Mouse (Mus musculus) gastrocnemius, adult 8-10 months (tissue): ENCODE data around the gene C1qtnf1. TPM values are rescaled to one million over a fixed set of nuclear protein-coding genes. Genes with fewer than 3 reads are reported as not detected.
"Not testable (repeated sequence)": the region's sequence is repeated elsewhere in the genome, so short reads cannot be mapped to it uniquely, and the experiment has no call there.

Experiments used
- DNase-seq, 2 experiments: peaks; one replicate each; pipeline ENCODE4 v3.0.0; 2022; ENCODE audit warnings: low spot score in 2 of 2
- total RNA-seq, 4 experiments: library from RNA; stranded (reverse); gene quantifications; 2 replicates each; pipeline ENCODE4 v1.2.4; 2022

C1qtnf1 gene
- 1 to 10 TPM; 4.0 to 8.9 (median 6.3) TPM for total RNA-seq

DNA sequence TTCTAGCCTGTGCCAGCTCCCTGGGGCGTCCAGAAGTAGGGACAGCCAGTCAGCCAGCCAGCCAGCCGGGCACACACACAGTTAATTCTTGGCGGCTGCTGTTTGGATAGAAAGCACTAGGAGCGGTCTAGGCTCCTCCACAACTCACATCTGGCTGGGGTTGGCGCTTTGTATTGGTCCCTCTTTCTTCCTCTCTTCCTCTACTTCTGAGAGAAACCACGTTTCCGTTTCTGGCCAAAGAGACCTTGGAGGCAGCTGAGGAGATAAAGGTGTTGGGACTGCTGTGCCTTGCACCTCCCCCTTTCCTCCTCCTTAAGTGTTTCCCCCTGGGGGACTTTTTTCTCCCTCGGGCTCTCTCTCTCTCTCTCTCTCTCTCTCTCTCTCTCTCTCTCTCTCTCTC, at the start of gene C1qtnf1:
Gene C1qtnf1, plus strand, starts transcription at position 218 of the 400 bp plus-strand sequence.
- peak in 1 of 2 experiments; percentile 40 for DNase-seq

DNA sequence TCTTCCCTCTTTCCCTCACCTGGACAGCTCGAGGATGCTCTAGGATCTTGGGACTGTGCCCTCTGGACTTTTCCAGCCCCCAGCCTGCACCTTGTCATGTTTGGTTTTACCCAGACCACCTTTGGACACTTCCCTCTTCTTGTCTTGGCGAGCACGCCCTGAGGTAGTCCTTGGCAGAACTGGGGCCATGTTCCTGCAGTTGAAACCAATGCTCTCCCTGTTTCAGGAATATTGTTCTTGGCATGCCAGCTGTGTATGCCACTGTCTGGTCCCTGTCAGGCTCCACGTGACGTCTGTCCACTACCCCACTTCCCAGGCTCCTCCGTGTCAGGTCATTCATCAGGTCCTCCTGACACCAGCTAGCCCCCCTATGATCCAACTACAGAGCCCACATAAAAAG, 49.3 kb upstream of the C1qtnf1 start:
- DNase-seq, result no peak

DNA sequence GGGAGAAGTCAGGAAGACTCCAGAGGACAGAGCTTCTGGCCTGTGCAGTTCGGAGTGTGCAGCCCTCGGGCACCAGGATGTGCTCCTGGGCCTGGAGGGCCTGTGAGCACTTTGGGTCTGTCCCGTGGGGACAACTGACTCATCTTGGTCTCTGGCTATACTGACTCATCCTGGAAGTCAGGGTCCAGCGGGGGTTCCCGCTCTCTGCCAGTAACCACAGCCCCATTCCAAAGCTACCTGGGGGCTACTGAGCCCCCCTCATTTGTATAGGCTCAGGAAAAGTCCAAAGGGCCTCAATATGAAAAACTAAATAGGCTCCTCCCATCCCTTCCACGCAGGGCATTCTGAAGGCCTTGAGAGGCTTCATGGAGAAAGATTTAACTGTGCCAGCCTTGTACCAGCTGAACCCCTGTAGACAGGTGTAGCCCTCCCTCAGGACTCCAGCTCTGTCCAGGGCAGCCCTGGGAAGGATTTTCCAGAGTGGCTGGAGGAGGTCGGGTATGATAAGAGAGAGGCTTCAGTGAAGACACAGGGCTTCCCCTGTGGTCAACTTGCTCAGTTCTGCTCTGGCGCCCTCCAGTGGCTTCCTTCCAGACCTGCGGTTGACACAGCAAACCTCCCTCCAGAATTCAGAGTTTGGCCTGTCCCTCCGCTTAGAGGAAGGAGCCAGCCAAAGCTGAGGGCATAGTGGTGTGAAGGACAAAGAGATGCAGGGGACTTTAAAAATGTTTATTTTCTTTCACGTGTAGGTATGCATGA, 48.6 kb upstream of the C1qtnf1 start:
- peak; percentile 72 to 74 for DNase-seq

DNA sequence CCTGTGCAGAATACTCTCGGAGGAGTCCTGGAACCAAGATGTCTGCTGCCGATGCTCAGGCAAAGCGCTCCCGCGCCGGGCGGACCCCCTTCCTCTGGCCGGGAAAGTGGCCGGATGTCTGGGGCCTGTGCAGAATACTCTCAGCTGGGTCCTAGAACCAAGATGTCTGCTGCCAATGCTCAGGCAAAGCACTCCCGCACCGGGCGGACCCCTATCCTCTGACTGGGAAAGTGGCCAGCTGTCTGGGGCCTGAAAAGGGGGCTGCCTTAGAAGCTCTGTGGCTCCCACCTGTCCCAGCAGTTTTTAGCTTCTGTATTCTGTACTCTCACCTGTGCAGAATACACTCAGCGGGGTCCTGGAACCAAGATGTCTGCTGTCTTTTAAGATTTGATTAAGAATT, 40.2 kb upstream of the C1qtnf1 start:
- DNase-seq, result not testable (repeated sequence)

DNA sequence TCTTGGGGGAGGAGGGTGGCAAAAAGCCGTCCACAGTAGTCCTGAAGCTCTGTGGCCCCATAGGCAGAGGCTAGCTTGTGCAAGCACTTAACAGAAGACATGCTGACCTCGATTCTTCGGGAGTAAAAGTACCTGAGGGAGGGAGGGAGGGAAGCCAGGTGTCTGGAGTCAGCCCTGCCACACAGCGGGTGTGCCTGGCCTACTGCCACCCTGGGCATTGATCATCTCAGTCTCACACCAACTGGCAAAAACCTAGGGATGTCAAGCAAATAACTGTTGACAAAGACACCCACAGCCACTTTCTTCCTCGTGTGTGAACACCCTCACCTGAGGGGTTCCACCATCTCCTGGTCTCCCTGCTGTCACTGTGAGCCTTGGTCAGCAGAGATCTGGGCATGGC, 34.0 kb upstream of the C1qtnf1 start:
- no peak for DNase-seq

DNA sequence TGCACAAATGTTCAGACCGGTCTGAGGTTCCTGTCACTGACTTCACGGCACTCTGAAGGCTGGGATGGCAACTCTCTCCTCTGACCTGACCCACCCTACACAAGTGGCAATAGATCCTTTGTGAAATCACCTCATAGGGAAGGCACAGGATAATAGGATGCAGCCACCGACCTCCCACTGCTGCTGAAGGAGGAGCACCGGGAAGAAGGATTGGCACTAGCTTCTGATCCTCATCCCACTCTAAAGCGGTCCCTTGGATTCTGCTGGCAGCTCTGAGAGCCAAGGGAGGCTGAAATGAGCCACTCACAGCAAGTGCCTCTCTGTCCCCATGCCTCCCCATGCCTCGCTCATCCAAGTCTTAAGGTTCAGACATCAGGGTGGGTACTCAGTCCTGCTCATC, 33.5 kb upstream of the C1qtnf1 start:
- no peak for DNase-seq

DNA sequence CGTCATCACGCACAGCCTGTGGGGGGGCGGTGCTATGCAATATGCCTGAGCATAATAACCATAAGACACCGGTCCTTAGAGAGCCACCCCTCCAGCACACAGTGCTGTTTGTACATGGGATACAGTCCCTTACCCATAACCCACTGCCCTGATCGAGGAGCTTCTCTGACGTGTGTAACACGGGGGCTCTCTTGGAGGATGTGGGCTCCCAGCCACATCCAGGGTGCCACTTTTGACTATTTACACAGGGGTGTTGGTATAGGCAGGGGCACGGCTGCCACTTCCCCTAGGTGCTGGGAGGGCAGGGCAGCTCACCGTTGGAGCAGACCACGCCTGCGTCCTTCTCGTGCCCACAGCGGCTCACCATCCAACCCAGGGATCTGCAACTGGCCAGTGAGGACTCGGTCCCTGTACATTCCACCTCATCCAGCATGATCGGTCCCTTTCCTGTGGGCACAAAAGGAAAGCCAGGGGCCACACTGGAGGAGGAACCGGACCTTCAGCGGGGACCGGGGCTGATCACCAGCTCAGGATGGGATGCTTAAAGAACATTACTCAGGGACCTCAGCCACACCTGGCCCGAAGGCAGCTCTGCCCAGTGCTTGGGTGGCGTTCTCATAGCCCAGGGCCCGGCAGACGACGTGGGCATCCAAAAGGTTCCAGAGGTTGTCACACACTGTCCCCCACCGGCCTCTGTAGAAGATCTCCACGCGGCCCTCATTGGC, 30.0 kb upstream of the C1qtnf1 start:
- DNase-seq, result no peak

DNA sequence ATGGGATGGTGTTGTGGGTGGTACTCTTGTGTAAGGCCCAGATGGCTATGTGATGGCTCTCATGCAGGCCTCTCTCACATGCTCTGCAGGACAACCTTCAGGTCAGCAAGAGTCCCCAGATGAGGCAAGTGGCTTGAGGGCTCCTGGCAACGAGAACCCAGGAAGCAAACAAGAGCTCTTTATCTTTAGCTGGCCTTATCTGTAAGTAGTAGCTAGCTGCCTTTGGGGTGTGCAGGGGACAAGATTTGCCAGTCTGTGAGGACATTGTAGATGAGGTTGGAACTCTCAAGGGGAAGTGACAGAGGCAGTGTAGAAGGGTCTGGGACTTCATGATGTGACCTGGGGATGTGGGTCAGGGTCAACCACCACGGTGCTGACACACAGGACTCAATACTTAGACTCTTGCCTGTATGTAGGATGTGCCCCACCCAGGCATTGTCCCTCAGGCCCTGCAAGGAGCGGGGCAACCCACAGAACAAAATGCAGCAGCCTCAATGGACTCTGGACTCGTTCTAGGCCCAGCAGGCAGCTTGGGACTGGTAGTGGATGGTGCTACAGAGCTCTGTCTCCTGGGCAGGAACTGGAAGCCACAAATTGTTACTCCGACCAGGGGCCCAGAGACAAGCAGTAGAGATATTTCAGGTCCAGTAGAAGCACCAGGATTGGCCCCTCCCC, 28.0 kb upstream of the C1qtnf1 start:
- DNase-seq, result no peak

DNA sequence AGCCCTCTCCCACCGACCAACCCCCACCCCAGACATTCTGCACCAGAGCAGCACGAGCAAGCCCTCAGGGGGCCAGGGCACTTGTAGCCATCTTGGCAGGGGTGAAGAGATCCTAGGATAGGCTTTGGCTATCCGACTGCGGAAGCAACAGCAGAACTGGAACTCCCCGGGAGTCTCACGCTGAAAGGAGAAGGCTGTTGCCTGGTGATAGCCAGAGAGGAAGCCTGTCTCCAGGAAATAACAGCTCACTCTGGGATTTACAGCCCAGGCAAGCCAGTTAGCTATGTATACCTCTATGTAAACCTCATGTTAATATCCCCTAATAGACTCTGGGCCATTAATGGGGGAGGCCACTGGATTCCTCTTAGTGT, 27.5 kb upstream of the C1qtnf1 start:
- no peak for DNase-seq

DNA sequence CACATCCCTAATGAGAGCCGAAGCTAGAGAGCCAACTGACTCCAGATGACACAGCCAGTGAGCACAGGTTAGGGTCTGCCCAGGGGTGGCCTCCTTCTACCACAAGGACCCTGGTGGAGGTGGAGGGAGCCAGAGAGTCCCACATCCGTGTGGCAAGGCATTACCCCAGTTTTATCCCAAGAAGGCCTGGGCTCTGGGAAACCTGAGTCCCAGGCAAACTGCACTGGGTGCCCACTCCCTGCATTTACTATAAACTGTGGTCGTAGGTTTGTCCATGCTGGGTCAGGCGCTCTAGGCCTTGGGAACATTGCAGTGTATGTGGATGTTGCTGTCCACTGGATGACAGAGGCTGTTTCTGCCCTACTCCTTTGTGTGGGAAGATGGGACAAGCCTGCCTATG, 26.8 kb upstream of the C1qtnf1 start:
- no peak for DNase-seq

DNA sequence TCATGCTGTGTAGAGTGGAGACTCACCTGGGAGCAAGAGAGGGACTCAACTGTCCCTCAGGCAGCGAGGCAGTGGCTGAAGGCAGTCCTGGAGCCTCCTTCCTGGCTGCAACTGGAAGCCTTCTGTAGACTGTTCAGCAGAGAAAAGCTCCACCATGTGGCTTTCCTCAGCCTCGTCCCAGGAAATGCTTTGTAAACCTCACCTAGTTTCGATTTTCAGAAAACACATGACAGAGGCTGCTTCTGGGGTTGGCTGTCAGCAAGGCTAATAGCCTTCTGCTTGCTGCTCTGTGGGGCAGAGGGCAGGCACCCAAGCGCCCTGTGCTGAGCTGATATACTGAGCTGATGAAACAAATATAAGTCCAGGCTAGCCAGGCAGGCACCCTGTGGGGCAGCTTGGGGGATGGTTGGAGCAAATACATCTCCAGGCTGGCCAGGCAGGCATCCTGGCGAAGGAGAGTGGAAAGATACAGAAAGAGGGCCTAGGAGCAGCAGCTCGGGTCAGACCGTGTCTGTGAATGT, 26.2 kb upstream of the C1qtnf1 start, which contains the start of gene Lgals3bp:
Gene Lgals3bp, minus strand, starts transcription at position 333 of the 521 bp plus-strand sequence.
- DNase-seq, result peak; percentile 37 to 66

DNA sequence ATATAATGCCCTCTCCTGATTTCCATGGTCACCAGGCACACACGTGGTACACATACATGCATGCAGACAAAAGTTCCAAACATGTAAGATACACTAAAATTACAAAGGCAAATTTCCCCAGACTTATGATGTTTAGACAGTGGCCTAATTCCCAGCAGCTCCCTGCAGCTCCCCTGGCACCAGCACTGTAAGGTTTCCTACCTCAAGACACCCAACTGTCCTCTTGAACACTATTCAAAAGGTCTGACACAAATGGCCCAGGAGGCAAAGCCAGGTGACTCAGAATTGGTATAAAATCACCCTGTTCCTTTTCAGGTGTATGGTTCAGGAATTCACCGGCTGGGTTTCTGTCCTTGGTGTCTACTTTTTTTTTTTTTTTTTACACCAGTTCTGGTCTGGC, 24.8 kb upstream of the C1qtnf1 start:
- DNase-seq, result no peak

DNA sequence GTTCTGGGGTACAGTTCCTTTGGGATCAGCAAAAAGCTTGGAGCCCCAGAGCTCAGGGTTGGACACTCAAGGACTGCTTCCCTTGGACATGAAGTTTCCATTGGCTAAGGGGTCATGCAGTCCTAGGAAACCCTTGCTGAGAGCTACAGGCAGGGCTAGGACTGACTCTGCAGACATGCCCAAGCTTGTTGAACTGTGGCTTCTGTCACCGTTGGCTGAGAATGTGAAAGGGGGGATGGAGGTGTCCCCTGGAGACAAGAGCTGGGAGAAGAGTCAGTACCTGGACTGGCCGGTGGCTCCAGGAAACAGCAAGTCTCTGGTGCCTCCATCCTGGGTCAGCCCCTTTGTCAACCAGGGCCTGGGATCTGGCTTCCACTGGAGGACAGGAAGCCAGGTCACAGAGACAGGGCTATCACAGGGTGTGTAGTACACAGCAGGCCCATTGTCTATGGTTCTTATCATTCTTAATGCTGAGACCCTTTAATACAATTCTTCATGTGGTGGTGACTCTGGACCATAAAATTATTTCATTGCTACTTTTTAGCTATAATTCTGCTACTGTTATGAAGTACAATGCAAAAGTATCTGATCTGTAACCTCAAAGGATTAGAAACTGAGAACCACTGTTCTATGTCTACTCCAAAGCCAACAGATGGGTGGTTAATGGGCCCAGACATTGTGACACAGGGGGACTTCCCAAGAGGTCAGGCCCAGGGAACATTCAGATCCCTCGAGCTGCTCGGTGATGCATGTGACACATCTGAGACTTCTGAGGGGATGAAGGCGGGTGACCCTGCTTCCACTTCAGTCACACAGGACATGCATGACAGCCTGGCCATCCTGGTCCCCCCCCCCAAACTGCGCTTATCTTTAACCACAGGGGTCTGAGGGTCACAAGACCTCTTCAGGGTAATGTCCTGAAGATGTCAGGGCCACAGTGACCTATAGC, 23.8 kb upstream of the C1qtnf1 start:
- DNase-seq, result no peak

DNA sequence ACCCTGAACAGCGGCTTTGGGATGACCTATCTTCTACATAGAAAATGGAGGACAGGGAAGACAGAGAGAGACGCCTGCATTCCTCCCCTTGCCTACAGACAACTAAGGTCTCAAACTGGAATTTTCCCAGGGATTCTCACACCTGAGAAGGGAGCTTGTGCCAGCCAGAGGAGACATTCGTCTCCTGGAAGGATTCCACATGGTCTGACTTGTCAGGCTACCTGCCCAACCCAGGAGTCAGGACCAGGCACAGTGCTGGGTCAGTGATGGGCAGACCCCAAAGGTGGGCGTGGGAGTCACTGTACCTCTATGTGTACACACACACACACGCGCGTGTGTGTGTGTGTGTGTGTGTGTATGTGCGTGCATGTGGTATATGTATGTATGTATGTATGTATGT, 22.7 kb upstream of the C1qtnf1 start:
- DNase-seq, result no peak

DNA sequence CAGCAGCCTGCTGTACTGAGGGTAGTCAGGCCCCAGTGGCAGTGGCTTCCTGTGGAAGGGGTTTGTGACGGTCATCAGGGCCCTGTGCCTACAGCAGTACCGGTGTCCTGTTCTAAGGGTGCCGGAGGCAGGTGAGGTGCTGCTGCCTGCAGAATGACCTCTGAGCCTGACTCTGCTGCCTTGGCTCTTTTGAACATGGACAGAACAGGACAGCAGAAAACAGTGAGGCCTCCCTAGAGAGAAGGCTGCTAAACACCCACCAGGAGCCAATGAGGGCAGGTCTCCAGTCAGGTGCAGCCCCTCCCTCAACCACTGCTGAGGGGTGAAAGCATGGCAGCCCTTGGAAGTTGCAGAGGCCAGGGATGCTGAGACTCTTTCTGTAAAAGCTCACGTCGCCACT, 21.5 kb upstream of the C1qtnf1 start:
- no peak for DNase-seq

DNA sequence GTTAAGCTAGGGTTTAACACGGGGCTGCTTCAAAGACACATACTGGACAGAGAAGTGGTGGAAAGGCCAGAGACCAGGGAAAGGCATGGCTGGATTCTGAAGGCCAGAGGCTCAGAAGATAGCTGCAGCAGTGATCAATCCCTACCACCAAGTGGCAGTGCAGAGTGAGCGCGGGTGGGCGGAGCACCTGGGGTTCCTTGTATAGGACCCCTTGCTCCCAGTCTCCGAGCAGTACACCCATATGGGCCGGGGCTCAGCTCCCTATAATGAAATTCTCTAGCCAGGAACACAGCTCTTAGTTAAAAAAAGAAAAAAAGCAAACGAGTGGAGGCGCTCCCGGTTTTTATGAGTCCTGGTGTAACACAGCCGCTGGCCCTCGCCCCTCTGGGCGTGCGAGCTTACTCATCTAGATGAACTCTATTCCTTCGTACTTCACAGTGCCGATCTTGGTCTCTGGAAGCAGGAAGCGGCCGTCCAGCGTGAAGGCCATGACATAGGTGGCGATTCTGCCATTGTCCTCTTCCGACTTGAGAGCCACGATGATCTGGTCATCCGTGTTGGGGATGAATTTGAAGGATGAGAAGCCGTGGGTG, 20.6 kb upstream of the C1qtnf1 start:
- no peak for DNase-seq

DNA sequence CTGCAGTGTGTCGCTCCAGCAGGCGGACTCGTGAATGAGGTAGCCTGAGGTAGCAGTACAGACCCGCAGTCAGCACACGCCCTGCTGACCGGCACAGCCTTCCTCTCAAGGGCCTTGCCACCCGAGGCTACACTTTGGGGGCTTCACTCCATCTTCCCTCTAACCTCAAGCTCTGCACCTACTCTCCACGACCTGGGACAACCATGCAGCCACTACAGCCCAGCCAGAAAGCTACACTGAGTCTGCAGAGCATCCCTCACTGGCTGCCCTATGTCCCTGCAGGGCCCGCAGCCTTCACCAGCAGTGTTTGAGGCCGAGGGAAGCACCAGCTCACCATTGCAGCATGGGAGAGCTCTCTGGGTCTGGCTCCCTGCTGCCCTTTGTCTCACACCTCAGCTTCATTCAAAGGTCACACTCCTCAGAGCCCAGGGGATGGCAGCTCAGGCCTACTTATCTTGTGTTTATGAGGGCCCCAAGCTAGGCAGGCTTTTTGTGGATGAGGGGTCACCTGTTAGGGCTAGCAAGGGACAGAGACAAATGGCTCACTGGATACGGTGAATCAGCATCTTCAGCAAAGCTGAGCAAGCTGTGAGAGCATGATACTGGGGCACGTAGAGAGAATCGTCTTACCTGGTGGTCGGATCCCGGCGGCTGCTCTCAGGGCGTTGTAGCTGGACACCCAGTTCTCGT, 19.8 kb upstream of the C1qtnf1 start:
- DNase-seq, result no peak

DNA sequence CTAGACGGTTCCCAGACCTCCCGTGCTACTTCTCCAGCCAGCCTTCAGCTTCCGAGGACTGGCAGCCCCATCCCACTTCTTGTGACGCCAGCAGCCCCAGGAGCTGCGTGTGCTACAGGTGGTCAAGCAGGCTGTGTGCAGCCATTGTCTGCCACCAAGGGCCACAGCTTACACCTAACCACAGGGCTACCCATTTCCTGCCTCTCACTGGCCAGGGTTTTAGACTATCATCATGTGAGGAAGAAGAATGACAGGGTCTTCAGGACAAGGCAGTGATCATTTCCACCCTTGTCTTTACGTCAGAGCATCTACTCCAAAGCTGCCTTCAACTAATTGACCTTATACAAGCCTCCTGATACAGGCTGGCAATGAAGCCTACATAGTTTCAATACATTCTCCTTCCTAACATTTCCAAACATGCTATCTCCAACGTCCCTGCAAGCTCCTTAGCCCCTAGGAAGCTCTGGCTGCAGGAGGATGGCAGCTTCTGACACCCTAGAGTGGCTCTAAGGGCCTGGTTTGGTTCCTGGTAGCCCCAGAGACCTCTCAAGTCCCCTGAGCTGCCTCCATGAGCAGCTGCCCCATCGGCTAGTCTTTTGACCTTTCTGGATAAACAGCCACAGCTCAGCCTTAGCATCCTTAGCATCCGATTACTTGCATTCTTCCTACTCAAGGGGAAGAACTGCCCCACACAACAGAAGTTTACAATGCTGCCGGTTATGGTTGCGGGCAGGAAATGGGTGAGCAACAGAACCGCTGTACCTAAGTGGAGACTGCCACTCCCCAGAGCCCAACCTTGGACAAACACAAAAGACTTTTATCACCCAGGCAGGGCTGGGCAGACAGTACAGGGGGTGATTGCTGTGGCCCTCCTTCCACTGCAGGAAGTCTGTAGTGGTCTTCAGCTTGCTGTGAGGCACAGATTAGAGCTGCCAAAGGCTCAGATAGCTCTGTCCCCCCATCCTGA, 18.6 kb upstream of the C1qtnf1 start:
- no peak for DNase-seq

DNA sequence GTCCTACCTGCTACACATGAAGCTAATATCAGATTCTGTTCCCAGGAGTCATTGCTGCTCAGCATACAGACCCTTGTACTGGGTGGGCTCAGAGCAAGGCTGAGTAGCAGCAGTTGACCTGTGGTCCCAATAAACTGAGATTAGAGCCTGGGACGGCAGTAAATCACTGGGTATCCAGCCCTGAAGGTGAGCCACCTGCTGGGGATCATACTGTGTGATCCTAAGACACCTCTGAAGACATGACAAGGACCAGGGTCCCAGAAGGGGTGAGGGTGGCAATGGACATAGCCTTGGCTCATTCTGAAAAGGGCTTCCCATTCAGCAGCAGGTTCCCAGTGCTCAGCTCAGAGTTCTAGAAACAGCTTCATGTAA, 17.9 kb upstream of the C1qtnf1 start:
- no peak for DNase-seq
